Mouse (Mus musculus): ENCODE data around the gene Nup205. TPM values are rescaled to one million over a fixed set of nuclear protein-coding genes. Genes with fewer than 3 reads are reported as not detected.

The Nup205 gene
- 41.9 TPM for polyA plus RNA-seq (2017; shearing (Covaris generic))

DNA sequence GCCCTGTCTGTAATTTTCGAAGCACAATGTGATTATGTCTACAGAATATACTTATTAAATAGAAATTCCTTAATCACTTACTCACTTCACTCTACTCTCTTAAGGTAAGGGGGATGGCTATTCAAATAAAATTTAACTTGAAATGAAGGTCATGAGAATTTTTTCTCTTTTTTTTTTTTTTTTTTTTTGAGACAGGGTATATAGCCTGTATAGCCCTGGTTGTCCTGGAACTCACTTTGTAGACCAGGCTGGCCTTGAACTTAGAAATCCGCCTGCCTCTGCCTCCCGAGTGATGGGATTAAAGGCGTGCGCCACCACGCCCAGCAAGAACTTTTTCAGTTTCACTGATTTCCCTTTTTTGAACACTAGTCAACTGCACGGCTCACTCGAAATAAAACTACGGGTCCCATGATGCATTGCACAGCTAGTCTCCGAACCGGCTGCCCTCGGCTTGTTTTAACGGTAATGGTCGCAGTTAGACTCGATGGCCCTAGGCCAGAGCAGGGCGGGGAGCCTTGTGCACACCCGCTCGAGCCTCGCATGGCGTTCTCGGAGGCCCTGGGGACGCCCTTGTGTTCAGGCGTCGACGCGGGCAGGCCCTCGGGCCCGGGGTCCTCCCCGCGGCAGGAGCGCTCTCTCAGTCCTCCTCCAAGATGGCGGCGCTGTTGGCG lies at the start of gene Nup205:
Nup205 (plus strand) TSS at position 443 of the 671 bp plus-strand sequence.

GRCm38 (mm10) chr6:35133579-35134488 lies 43.4 kb upstream of the Nup205 start, which contains the start of gene Cnot4:
Gene Cnot4, minus strand, starts transcription at chr6:35133724.

Other genes starting within 250 kb of the Nup205 start
- 0.93 TPM for gene Slc23a4, start 189.0 kb upstream of the Nup205 start, polyA plus RNA-seq (2017; shearing (Covaris generic))
- 63.3 TPM for gene Cnot4, start 43.7 kb upstream of the Nup205 start, polyA plus RNA-seq (2017; shearing (Covaris generic))
- 0.22 TPM for gene Slc13a4, start 130.7 kb downstream of the Nup205 start, polyA plus RNA-seq (2017; shearing (Covaris generic))
- not detected for gene Fam180a, start 148.7 kb downstream of the Nup205 start, polyA plus RNA-seq (2017; shearing (Covaris generic))

Measured in activated CD4-positive, CD25-positive, alpha-beta regulatory T cell, adult 9 weeks (primary cell).